Mouse (Mus musculus) kidney, embryonic 14.5 days (tissue): ENCODE results near the gene Tmem72. TPM values are rescaled to one million over a fixed set of nuclear protein-coding genes. Genes with fewer than 3 reads are reported as not detected.

Experiments used
- ATAC-seq: fragments of 200-750 bp; cut with Nextera tagmentation; 2 replicates; pipeline ENCODE4 v1.8.0; 2017; ENCODE audit warnings: moderate number of reproducible peaks, mild to moderate bottlenecking, moderate TSS enrichment, moderate library complexity; ENCODE audit not compliant: low FRiP score, low TSS enrichment
- H3K27ac ChIP-seq: fragments of 300-500 bp; sonication (generic); 2 replicates; pipeline ENCODE4 v1.5.1; 2014; ENCODE audit warnings: low read depth, mild to moderate bottlenecking, low read length, moderate library complexity, mixed read lengths
- H3K27me3 ChIP-seq: fragments of 300-500 bp; sonication (generic); 2 replicates; pipeline ENCODE4 v1.6.1; 2014; ENCODE audit warnings: mild to moderate bottlenecking, low read length; ENCODE audit not compliant: control insufficient read depth, insufficient read depth
- H3K36me3 ChIP-seq: fragments of 300-500 bp; sonication (generic); 2 replicates; pipeline ENCODE4 v1.6.1; 2014; ENCODE audit warnings: low read length, mixed read lengths; ENCODE audit not compliant: control insufficient read depth, insufficient read depth
- H3K4me1 ChIP-seq: fragments of 300-500 bp; sonication (generic); 2 replicates; pipeline ENCODE4 v1.6.1; 2014; ENCODE audit warnings: low read length, mixed read lengths; ENCODE audit not compliant: control insufficient read depth, insufficient read depth
- H3K4me2 ChIP-seq: fragments of 300-500 bp; sonication (generic); replicated peaks from 2 replicates; pipeline ENCODE4 v1.6.1; 2014; ENCODE audit warnings: low read depth, mild to moderate bottlenecking, low read length
- H3K4me3 ChIP-seq: fragments of 300-500 bp; sonication (generic); 2 replicates; pipeline ENCODE4 v1.5.1; 2014; ENCODE audit warnings: mild to moderate bottlenecking, low read length
- H3K9ac ChIP-seq: fragments of 300-500 bp; sonication (generic); 2 replicates; pipeline ENCODE4 v1.6.1; 2014; ENCODE audit warnings: low read depth, mild to moderate bottlenecking, low read length, moderate library complexity
- H3K9me3 ChIP-seq: fragments of 300-500 bp; sonication (generic); 2 replicates; pipeline ENCODE4 v1.6.1; 2016; ENCODE audit warnings: low read length; ENCODE audit not compliant: control insufficient read depth
- WGBS: fragments of 180-500 bp; shearing (Covaris S2); extraction: QIAGEN DNeasy Blood & Tissue Kit; methylation state at CpG from one replicate; pipeline ENCODE4 v1.1.7; 2014; 5-methylcytosine and 5-hydroxymethylcytosine counted together
- polyA plus RNA-seq: library from polyadenylated mRNA; unstranded; fragments of >200 nt; fragmentation: Nextera tagmentation; extraction: Ambion mirVana; gene quantifications from 2 replicates; pipeline ENCODE4 v1.2.1, GENCODE M21; 2014

Gene Tmem72
- polyA plus RNA-seq, 1 experiment from 2014 or later: 1.8 TPM

DNA sequence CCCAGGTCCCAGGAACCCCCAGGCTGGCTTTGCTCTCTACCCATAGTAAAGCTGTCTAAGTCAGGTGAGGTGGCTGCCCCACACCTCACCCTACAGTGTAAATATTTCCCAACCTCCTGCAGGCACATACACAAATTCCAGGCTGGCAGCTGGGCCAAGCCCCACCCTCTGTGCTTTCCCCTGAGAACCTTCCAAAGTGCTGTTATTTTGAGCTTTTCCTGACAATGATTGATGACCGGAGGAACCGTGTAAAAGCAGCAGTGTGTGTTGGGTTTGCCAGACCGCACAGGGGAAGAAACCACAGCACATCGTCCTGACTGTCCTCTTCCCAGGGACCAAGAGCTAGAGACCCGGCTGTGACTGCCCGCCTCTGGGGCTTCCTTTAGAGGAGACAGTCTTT is 66.3 kb downstream of the Tmem72 start, which contains the start of gene Depp1:
Gene Depp1, plus strand, starts transcription at position 204 of the 400 bp plus-strand sequence.
- no peaks in the 10 kb centered on the region for H3K27me3 ChIP-seq
- H3K4me2 ChIP-seq: peak within 1 kb of the TSS; percentile 21; the same call in 1 of the 2 replicates
- H3K9ac ChIP-seq: peak within 1 kb of the TSS; percentile 8; the same call in 1 of the 2 replicates
- WGBS: 19% methylated on average over 6 of the region's 6 CpGs
- H3K27ac ChIP-seq: no peak within 1 kb of the TSS
- H3K9me3 ChIP-seq: no peaks in the 10 kb centered on the region
- H3K4me3 ChIP-seq: no peak within 1 kb of the TSS
- H3K36me3 ChIP-seq: no peaks in the 10 kb centered on the region
- 0 out of 2 replicates have a peak, but pooled peaks cover 6% of the 10 kb centered on the region for H3K4me1 ChIP-seq
- ATAC-seq: peak; percentile 44; the same call in 1 of the 2 replicates

DNA sequence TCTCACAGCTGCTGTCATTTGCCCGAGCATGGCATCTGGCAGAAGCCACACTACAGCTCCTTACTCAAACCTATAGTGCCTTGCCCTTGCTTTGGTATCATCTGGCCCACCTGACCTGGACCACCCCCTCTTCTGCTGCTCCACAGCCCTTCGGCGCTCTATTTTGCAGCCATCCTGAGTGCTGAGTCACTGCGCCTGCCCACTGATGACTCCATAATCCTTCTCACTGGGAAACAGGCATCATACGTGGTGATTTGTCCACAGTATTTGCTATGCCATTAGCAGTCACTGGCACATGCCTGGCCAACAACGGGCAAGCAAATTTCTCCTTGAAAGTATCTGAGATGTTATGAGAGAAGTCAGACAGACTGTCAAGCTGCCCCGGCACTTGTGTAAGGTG is 66.9 kb downstream of the Tmem72 start:
- Histone ChIP-seq H3K4me1 (0 out of 2 replicates have a peak, but pooled peaks cover 6% of the 10 kb centered on the region), H3K36me3 (no peaks in the 10 kb centered on the region), H3K27me3 (no peaks in the 10 kb centered on the region), H3K27ac (no peak overlapping the region), H3K9me3 (no peaks in the 10 kb centered on the region), H3K9ac (no peak overlapping the region), H3K4me2 (no peak overlapping the region), H3K4me3 (no peak overlapping the region)
- ATAC-seq: no peak
- 86% methylated on average over 7 of the region's 7 CpGs for WGBS

DNA sequence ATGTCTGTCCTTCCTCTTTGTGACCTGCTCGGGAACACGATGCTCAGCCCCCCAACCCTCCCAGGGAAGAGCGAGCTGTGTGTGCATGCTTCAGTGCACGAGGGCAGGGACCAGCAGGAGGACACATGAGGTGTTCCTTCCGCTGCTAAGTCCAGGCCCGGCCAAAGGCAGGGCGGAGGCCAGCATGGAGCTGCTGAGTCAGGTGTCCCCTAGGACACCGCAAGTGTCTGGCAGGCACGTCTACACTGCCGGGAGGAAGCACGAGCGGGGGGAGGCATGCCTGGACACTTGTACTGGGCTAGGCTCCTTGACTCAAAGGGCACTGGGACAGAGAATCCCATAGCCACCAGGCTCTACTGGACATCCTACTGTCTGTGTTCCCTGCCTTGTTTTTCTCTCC is 69.0 kb downstream of the Tmem72 start:
- Histone ChIP-seq H3K4me3 (no peak overlapping the region), H3K4me2 (no peak overlapping the region), H3K9me3 (no peaks in the 10 kb centered on the region), H3K36me3 (no peaks in the 10 kb centered on the region), H3K4me1 (0 out of 2 replicates have a peak, but pooled peaks cover 6% of the 10 kb centered on the region), H3K27me3 (no peaks in the 10 kb centered on the region), H3K27ac (no peak overlapping the region), H3K9ac (no peak overlapping the region)
- ATAC-seq: peak; percentile 44; the same call in 1 of the 2 replicates
- WGBS: 51% methylated on average over 12 of the region's 12 CpGs

DNA sequence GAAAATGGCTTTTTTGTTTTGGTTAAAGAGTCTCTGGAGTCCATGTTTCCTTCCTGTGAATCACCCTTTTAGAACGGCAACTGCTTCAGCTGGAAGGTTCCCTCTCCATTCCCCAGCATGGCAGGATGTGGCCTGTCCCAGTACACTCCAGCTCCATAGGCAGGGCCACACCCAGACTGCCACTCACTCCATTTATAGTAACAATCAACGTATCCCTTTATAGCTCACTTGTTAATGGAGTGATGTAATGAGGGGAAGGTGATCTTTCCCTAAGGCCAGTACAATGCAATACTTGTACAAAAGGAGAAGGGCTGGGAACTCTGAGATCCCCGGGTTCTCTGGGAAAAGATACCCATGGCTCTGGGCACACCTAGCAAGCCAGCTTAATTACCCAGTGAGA is 72.4 kb downstream of the Tmem72 start:
- no peaks in the 10 kb centered on the region for H3K36me3 ChIP-seq
- WGBS: 64% methylated on average over 3 of the region's 3 CpGs
- 0 out of 2 replicates have a peak overlapping the region, but pooled peaks have one; percentile 11 for H3K27ac ChIP-seq
- H3K9me3 ChIP-seq: no peaks in the 10 kb centered on the region
- H3K4me2 ChIP-seq: no peak overlapping the region
- H3K27me3 ChIP-seq: no peaks in the 10 kb centered on the region
- no peak overlapping the region for H3K4me3 ChIP-seq
- no peaks in the 10 kb centered on the region for H3K4me1 ChIP-seq
- no peak overlapping the region for H3K9ac ChIP-seq
- ATAC-seq: no peak

DNA sequence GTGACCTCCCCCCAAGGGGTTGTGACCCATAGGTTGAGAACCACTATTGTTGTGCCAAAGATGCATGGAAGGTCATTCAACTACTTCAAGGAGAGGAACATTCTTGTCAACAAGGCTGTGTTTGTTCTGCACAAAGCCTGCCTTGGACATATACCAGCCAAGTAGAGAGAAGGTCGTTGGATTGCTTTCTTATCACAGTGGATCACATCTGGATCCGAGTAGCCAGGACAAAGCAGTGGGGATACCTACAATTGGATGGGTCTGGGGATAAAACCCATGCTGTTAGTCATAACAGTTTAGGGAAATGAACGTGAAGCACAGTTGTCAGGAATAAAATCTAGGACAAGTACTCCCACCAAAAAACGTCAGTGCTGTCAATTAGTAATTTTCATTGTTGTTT is 72.8 kb downstream of the Tmem72 start:
- WGBS: 70% methylated on average over 4 of the region's 4 CpGs
- no peak for ATAC-seq
- H3K27me3 ChIP-seq: no peaks in the 10 kb centered on the region
- no peaks in the 10 kb centered on the region for H3K36me3 ChIP-seq
- H3K4me1 ChIP-seq: no peaks in the 10 kb centered on the region
- no peak overlapping the region for H3K4me3 ChIP-seq
- no peak overlapping the region for H3K27ac ChIP-seq
- no peaks in the 10 kb centered on the region for H3K9me3 ChIP-seq
- no peak overlapping the region for H3K9ac ChIP-seq
- H3K4me2 ChIP-seq: no peak overlapping the region

DNA sequence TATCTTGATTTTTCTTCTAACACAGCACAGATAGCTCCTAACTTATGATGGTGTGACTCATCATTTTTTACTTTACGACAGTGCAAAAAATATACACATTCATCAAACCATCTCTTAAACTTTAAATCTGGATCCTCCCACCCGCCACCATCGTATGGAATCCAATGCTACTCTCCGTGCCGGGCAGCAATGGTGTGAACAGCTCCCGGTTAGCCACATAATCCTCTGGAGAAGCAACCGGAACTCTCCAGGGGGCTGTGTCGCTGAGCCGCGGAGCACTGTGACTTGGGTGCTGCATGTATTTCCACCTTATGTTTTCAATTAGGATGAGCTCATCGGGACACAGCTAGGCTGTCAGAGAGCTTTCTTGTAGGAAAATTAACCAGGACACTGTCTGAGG is 73.8 kb downstream of the Tmem72 start:
- no peak overlapping the region for H3K9ac ChIP-seq
- no peak overlapping the region for H3K4me3 ChIP-seq
- H3K36me3 ChIP-seq: no peaks in the 10 kb centered on the region
- WGBS: 85% methylated on average over 11 of the region's 11 CpGs
- H3K27me3 ChIP-seq: no peaks in the 10 kb centered on the region
- ATAC-seq: no peak
- no peaks in the 10 kb centered on the region for H3K4me1 ChIP-seq
- no peak overlapping the region for H3K4me2 ChIP-seq
- H3K27ac ChIP-seq: no peak overlapping the region
- H3K9me3 ChIP-seq: no peaks in the 10 kb centered on the region

DNA sequence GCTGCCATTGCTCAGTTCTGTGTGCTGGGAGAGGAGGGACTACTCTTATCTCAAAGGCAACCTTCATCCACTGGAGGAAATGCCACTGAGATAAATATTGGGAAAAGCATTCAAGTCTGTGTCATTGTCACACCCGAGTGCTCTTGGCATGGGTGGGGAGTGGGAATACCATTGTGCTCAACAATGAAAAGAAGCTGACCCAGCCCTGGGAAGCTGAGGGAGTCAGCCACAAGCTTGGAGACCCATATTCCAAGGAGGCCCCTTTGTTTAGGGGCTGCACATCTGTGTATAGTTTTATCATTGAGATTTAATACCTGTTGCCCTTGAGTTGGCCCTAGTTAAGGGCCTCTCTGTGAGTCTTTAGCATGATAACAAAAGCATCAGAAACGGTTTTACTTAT is 77.0 kb downstream of the Tmem72 start:
- no peak overlapping the region for H3K27ac ChIP-seq
- no peaks in the 10 kb centered on the region for H3K27me3 ChIP-seq
- WGBS: 70% methylated on average over 2 of the region's 2 CpGs
- H3K4me3 ChIP-seq: no peak overlapping the region
- no peaks in the 10 kb centered on the region for H3K36me3 ChIP-seq
- ATAC-seq: no peak
- no peak overlapping the region for H3K9ac ChIP-seq
- H3K4me1 ChIP-seq: peaks cover 7% of the 10 kb centered on the region; the same call in 1 of the 2 replicates
- H3K4me2 ChIP-seq: no peak overlapping the region
- no peaks in the 10 kb centered on the region for H3K9me3 ChIP-seq

DNA sequence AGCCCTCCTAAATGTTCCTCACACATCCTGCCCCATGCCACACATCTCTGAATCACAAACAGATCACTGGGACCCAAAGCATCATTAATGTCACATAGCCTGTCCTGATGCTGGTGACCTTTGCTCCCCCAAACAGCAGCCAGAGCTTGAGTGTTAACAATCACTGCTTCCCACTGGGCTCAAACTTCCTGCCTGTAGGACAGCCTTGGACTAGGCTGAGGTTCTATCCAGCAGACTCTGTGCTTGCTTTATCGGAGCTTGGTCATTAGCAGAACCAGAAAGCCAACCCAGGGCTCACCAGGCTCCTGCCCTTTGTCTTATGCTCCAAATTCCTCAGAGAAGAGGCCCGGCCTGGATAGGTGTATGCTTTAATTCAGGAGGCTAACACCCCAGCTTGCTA is 77.8 kb downstream of the Tmem72 start:
- no peak overlapping the region for H3K4me3 ChIP-seq
- no peaks in the 10 kb centered on the region for H3K9me3 ChIP-seq
- WGBS: 84% methylated on average over 2 of the region's 2 CpGs
- H3K27ac ChIP-seq: no peak overlapping the region
- H3K9ac ChIP-seq: no peak overlapping the region
- H3K27me3 ChIP-seq: no peaks in the 10 kb centered on the region
- no peaks in the 10 kb centered on the region for H3K36me3 ChIP-seq
- peaks cover 7% of the 10 kb centered on the region; the same call in 1 of the 2 replicates for H3K4me1 ChIP-seq
- no peak for ATAC-seq
- H3K4me2 ChIP-seq: no peak overlapping the region

DNA sequence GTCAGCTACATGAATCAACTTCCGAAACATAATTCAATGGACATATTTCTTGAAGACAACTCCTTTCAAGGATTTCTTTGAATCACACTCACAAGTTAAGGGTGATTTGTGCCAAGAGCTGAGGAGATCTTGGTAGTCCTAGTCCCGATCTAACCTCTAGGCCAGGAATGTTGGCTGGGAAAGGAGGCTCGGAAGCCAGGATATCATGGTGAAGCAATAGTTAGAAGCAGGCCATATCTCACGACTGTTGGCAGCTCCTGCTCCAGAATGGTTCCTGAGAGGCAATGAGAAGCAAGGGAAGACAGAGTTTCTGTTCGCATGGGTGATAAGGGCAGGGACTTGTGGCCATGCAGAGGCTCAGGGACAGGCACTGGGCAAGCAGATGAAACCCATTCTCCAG is 79.2 kb downstream of the Tmem72 start:
- no peak overlapping the region for H3K9ac ChIP-seq
- 87% methylated on average over 5 of the region's 5 CpGs for WGBS

More for the DNA sequence above, 79.2 kb downstream of the Tmem72 start:
- no peak for ATAC-seq
- H3K36me3 ChIP-seq: no peaks in the 10 kb centered on the region
- no peak overlapping the region for H3K4me3 ChIP-seq
- H3K9me3 ChIP-seq: no peaks in the 10 kb centered on the region
- no peak overlapping the region for H3K4me2 ChIP-seq
- H3K4me1 ChIP-seq: peaks cover 7% of the 10 kb centered on the region; the same call in 1 of the 2 replicates
- no peak overlapping the region for H3K27ac ChIP-seq
- H3K27me3 ChIP-seq: no peaks in the 10 kb centered on the region
